Mouse (Mus musculus): ENCODE results near the gene Tomm5. TPM values are rescaled to one million over a fixed set of nuclear protein-coding genes. Genes with fewer than 3 reads are reported as not detected.
"Not testable (repeated sequence)": the region's sequence is repeated elsewhere in the genome, so short reads cannot be mapped to it uniquely, and the experiment has no call there.

Gene Tomm5
- 100 to 1,000 TPM; 137 to 158 TPM for total RNA-seq (2021)
- long read RNA-seq, experiment 1, transcript Tomm5-202 (3 exons, 679 nt) = minor isoform, 13 of 152 reads
- long read RNA-seq, experiment 1, transcript Tomm5-204 (2 exons, 639 nt) = major isoform, 129 of 152 reads
- long read RNA-seq, experiment 1, partial matches to known transcripts = 0 of 152 reads
- long read RNA-seq, experiment 1, other reads (novel, unspliced or antisense) = 8 of 152 reads
- long read RNA-seq, experiment 2, transcript Tomm5-204 (2 exons, 639 nt) = major isoform, 119 of 134 reads
- long read RNA-seq, experiment 2, transcript Tomm5-202 (3 exons, 679 nt) = minor isoform, 9 of 134 reads
- long read RNA-seq, experiment 2, partial matches to known transcripts = 6 of 134 reads
- long read RNA-seq, experiment 2, other reads (novel, unspliced or antisense) = 0 of 134 reads

GRCm38 (mm10) chr4:45107601-45108277 is at the start of gene Tomm5:
Gene Tomm5, minus strand, starts transcription at chr4:45108114.
- peak; percentile 92 for DNase-seq

GRCm38 (mm10) chr4:45156433-45156832 is 48.5 kb upstream of the Tomm5 start:
- DNase-seq = no peak

GRCm38 (mm10) chr4:45143005-45143404 is 35.1 kb upstream of the Tomm5 start:
- DNase-seq = no peak

- no peak for DNase-seq
Observed at GRCm38 (mm10) chr4:45142411-45142810, 34.5 kb upstream of the Tomm5 start.

- DNase-seq = no peak
Observed at GRCm38 (mm10) chr4:45141835-45142234, 33.9 kb upstream of the Tomm5 start.

DNA sequence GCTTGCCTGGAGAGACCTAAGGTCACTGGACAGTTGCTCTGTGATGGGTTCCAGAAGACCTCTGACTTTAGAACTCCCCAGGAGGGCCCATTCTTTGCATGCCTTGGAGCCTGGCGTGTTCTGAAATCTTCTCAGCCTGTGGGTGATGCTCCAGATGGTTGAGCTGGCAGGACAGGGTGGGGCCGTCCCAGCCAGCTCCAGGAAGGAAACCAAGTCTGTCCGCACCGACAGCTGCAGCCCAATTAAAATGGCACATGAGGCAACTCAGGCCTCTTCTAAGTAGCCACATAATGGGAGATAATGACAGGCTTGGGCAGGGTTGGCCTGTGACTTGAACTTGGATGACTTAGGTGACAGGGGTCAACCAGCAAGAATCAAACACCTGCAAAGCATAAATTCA is 29.7 kb upstream of the Tomm5 start:
- DNase-seq = no peak

GRCm38 (mm10) chr4:45134471-45134870 is 26.6 kb upstream of the Tomm5 start:
- DNase-seq = peak; percentile 6

- no peak for DNase-seq
Observed at GRCm38 (mm10) chr4:45131021-45131420, 23.1 kb upstream of the Tomm5 start.

DNA sequence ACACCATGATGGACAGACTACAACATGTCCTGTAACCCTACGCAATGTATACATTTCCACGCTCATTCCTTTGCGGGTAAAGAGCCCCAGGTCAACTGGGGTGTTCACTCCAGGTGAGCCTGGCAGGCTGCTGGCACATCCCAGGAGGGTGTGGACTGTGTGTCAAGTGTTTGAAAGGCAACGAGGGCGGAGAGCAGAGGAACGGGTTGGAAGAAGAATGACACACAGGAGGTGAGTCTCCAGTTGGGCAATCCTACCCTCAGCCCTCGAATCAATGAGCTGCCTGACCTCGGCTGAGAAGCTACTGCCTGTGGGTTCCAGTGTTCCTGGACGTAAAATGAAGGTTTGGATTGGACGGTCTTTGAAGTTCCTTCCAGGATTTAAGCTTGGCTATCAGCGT is 13.4 kb upstream of the Tomm5 start:
- DNase-seq = no peak

- no peak for DNase-seq
Observed at GRCm38 (mm10) chr4:45108456-45109110, 669 bp upstream of the Tomm5 start.

GRCm38 (mm10) chr4:45107066-45107465 is 848 bp downstream of the Tomm5 start:
- DNase-seq = no peak

- DNase-seq = no peak
Observed at GRCm38 (mm10) chr4:45106409-45106808, 1.5 kb downstream of the Tomm5 start.

GRCm38 (mm10) chr4:45097198-45097872 is 10.6 kb downstream of the Tomm5 start:
- DNase-seq = peak; percentile 80

DNA sequence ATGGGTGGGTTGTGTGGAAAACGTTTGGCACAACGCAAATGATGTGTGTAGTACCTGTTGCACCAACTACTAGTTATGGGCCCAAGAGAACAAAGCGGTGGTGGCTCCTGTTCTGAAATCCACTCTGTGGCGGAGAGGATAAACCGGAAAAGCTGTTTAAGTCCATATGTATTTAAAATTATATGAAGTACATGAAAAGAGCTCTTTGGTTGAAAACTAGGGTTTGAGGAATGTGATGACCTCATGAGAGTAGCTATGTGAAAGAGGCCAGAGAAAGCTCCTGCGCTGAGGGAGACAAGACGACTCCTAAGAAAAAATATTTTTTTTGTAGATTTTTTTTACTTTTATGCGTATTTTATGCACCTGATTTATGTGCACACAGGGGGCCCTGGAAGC is 23.0 kb downstream of the Tomm5 start:
- DNase-seq = no peak

- DNase-seq = peak; percentile 97
Observed at GRCm38 (mm10) chr4:45084021-45084894, 23.7 kb downstream of the Tomm5 start, which contains the start of gene Fbxo10. Gene Fbxo10, minus strand, starts transcription at chr4:45084604.

- DNase-seq = no peak
Observed at GRCm38 (mm10) chr4:45083487-45083886, 24.4 kb downstream of the Tomm5 start.

DNA sequence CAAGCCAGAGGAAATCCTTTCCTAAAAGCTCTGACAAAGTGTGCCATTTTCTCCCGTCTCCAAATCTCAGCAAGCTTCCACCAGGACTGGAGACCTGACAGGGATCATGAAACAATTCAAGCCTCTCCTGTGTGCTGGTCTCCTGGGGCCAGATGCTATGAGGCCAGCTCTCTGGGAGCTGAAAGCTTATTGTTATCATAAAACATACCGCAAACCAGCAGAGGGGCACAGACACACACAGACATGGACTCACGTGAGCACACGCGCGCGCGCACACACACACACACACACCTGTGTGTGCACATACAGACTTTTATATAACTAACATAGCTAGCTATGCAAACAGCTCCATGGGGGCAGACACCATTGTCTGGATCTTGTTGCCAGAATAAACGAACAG is 25.0 kb downstream of the Tomm5 start:
- DNase-seq = no peak

DNA sequence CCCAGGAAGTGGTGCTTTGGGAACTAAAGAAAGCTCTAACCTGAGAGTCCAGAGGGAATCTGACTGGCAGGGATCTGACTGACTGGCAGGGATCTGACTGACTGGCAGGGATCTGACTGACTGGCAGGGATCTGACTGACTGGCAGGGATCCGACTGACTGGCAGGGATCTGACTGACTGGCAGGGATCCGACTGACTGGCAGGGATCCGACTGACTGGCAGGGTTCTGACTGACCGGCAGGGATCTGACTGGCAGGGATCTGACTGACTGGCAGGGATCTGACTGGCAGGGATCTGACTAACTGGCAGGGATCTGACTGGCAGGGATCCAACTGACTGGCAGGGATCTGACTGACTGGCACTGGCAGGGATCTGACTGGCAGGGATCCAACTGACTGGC is 26.9 kb downstream of the Tomm5 start:
- DNase-seq = not testable (repeated sequence)

- DNase-seq = no peak
Observed at GRCm38 (mm10) chr4:45073544-45073943, 34.4 kb downstream of the Tomm5 start.

DNA sequence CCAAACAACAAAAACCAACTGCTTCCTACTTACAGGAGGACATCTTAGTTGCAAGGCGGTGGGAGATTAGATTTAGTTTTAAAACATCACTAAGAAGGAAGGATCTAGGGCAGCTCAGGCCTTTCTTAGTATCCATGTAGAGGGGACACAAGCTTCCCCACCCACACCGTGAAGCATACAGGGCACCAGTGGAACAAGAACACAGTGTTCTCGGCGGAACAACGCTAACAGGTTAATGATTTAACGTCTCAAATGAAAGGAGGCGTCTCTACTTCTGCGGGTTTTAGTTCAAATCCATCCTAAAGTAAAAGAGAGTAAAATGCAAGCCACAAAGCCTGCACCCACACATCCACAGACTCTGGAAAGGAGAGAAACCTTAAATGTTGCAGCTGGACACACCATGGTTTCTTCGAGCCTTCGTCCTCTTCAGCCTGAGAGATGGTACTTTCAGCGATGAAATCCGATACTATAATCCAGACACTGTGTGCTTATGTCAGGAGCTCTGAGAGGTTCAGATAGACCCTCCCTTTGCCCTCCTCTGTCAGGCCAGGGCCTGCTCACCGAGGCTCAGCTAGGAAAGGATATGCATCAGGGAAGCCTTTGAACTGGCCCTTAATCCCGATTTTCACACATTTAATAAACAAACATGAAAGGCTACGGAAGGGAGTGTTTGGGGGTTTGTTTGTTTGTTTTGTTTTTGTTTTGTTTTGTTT is 35.5 kb downstream of the Tomm5 start:
- DNase-seq = no peak

DNA sequence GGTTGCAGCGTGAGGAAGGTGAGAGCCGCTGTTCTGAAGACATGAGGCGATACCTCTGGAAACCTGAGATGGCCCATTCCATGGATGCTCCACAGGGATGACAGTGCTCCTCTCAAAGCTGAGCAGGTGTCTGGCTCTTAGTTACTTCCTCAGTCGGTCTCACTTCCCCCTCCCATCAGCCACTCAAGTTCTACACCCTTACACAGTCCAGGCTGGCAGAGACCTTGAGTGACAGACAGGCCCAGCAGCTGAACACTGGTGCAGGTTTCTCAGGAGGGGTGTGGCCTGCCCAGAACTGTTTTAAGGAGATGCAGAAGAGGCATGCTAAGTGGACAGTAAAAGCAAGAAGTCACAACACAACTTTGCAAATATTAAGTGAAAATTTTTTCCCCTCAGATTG is 40.2 kb downstream of the Tomm5 start:
- no peak for DNase-seq

Measured in adrenal gland, postnatal 10 days (tissue).